Mouse (Mus musculus) E14TG2a.4 (cell line): ENCODE results near the gene Exoc3.

ENCODE experiments used
- H3K27me3 ChIP-seq: 2 replicates; pipeline ENCODE4 v1.6.1; 2014; ENCODE audit warnings: low read length, control low read depth; ENCODE audit not compliant: insufficient read depth
- H3K36me3 ChIP-seq: 2 replicates; pipeline ENCODE4 v1.6.1; 2014; ENCODE audit warnings: low read length, control low read depth; ENCODE audit not compliant: insufficient read depth
- H3K4me1 ChIP-seq: replicated peaks from 2 replicates; pipeline ENCODE4 v1.6.1; 2014; ENCODE audit warnings: low read depth, low read length, control low read depth
- H3K4me3 ChIP-seq: replicated peaks from 2 replicates; pipeline ENCODE4 v1.5.1; 2014; ENCODE audit warnings: mild to moderate bottlenecking, low read length
- H3K9me3 ChIP-seq: 2 replicates; pipeline ENCODE4 v1.6.1; 2014; ENCODE audit warnings: low read length, control low read depth
- CTCF ChIP-seq: conservative IDR thresholded peaks from 2 replicates; pipeline ENCODE4 v1.5.1; 2014; ENCODE audit warnings: low read length
- NANOG ChIP-seq: IDR thresholded peaks from 2 replicates; pipeline ENCODE4 v1.6.1; 2014; ENCODE audit warnings: borderline replicate concordance, low read length, mixed read lengths
- POU5F1 ChIP-seq: IDR thresholded peaks from 2 replicates; pipeline ENCODE4 v1.6.1; 2014; ENCODE audit warnings: low read length, borderline replicate concordance

Gene Exoc3

DNA sequence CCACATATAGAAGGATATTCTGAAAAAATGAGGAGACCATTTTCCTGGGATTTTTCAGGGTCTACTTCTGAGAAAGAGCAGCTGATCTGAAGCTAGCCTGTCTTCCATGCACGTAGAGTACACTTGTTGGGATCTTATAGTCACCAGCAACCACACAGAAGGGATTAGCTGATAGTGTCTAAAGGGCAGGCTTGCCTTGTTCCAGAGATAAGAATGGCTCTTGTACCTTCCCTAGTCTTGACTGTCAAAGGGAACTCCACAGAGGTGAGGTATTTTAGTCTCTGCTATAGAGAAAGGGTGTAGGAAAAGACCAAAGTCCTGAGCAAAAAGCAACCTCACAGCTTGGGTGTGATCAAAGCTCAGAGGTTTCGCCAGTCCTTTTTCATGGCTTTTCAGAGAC lies 61.2 kb downstream of the Exoc3 start:
- Histone ChIP-seq H3K4me3 (no peak overlapping the region), H3K27me3 (no peaks in the 10 kb centered on the region), H3K4me1 (no peaks in the 10 kb centered on the region), H3K9me3 (no peaks in the 10 kb centered on the region), H3K36me3 (no peaks in the 10 kb centered on the region)
- TF ChIP-seq POU5F1 (no peak), NANOG (no peak), CTCF (no peak)

GRCm38 (mm10) chr13:74145983-74146622 lies 62.4 kb downstream of the Exoc3 start:
- Histone ChIP-seq H3K4me1 (no peaks in the 10 kb centered on the region), H3K4me3 (no peak overlapping the region), H3K9me3 (no peaks in the 10 kb centered on the region), H3K36me3 (no peaks in the 10 kb centered on the region), H3K27me3 (no peaks in the 10 kb centered on the region)
- TF ChIP-seq CTCF (no peak), NANOG (no peak), POU5F1 (no peak)

DNA sequence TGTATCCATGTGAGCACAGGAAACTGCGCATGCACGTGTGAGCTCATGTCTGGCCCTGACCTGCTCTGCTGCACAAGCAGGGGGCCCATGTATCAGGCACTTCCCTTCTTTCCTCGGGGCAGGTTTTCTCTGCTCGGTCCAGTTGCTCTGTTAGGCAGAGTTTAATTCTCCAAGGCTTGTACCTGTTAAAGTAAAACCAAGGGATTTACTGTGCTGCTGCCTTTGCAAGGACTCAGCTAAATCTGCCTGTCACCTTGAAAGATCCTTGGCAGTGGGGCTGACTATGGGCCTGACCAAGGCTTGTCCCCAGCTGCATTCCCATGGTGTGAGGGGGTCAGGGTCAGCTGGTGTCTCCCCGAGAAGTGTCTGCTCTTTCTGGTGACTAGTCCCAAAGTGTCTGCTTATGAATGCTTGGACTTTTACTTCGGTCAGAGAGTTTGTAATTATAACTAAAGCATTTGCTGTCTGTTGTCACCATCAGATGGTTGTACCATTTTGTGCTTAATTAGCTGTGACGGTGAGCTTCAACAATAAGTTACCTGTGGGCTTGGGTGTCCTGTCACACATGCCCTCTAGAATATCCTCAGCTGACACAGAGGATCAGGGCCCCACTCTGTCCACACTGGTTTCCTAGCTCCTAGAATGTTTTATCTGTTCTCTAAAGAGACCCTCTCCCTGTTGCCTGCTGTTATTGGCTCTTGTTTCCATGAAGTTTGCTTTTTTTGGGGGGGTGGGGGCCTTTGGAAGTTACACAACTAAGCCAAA lies 64.2 kb downstream of the Exoc3 start:
- TF ChIP-seq POU5F1 (no peak), NANOG (no peak), CTCF (no peak)

GRCm38 (mm10) chr13:74143282-74143681 lies 65.2 kb downstream of the Exoc3 start:
- TF ChIP-seq CTCF (no peak), POU5F1 (no peak), NANOG (no peak)
- H3K27me3 ChIP-seq, result no peaks in the 10 kb centered on the region
- no peak overlapping the region for H3K4me3 ChIP-seq
- no peaks in the 10 kb centered on the region for H3K4me1 ChIP-seq
- no peaks in the 10 kb centered on the region for H3K36me3 ChIP-seq
- no peaks in the 10 kb centered on the region for H3K9me3 ChIP-seq

More for the DNA sequence above, 64.2 kb downstream of the Exoc3 start:
- Histone ChIP-seq H3K4me1 (no peaks in the 10 kb centered on the region), H3K4me3 (no peak overlapping the region), H3K27me3 (no peaks in the 10 kb centered on the region), H3K36me3 (no peaks in the 10 kb centered on the region), H3K9me3 (no peaks in the 10 kb centered on the region)

DNA sequence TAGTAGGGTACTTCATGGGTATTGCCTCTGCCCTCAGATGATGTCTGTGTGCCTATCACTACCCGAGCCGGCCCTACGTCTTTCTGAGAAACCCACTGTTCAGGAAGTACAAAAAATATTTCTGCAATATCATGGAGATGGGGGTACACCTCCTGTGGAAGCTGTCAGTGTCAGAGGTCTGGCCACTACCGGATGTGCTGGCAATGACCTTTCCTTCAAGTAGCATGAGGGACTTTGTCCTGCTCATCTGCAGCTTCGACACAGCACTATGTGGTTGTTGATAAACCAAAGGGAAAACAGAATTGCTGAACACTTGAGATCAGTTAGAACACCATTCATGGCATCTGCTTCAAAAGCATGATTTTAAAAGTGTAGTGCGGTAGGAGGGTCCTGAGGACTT lies 67.7 kb downstream of the Exoc3 start:
- no peaks in the 10 kb centered on the region for H3K27me3 ChIP-seq
- H3K36me3 ChIP-seq, result no peaks in the 10 kb centered on the region
- H3K4me3 ChIP-seq, result no peak overlapping the region
- TF ChIP-seq NANOG (no peak), POU5F1 (no peak)
- no peaks in the 10 kb centered on the region for H3K4me1 ChIP-seq
- H3K9me3 ChIP-seq, result no peaks in the 10 kb centered on the region

GRCm38 (mm10) chr13:74138906-74139647 lies 69.5 kb downstream of the Exoc3 start:
- Histone ChIP-seq H3K4me1 (no peaks in the 10 kb centered on the region), H3K4me3 (no peak overlapping the region), H3K27me3 (no peaks in the 10 kb centered on the region), H3K9me3 (no peaks in the 10 kb centered on the region), H3K36me3 (no peaks in the 10 kb centered on the region)
- TF ChIP-seq CTCF (no peak), POU5F1 (no peak), NANOG (no peak)

GRCm38 (mm10) chr13:74129909-74130308 lies 78.6 kb downstream of the Exoc3 start:
- no peaks in the 10 kb centered on the region for H3K4me1 ChIP-seq
- no peak for TF ChIP-seq NANOG
- no peak for TF ChIP-seq POU5F1
- H3K36me3 ChIP-seq, result no peaks in the 10 kb centered on the region

GRCm38 (mm10) chr13:74127571-74127970 lies 81.0 kb downstream of the Exoc3 start:
- Histone ChIP-seq H3K9me3 (no peaks in the 10 kb centered on the region), H3K4me1 (no peaks in the 10 kb centered on the region), H3K27me3 (peaks cover 47% of the 10 kb centered on the region), H3K4me3 (no peak overlapping the region), H3K36me3 (no peaks in the 10 kb centered on the region)
- TF ChIP-seq POU5F1, result no peak
- no peak for TF ChIP-seq CTCF
- no peak for TF ChIP-seq NANOG

More at GRCm38 (mm10) chr13:74129909-74130308, 78.6 kb downstream of the Exoc3 start:
- H3K27me3 ChIP-seq, result peaks cover 24% of the 10 kb centered on the region
- H3K4me3 ChIP-seq, result no peak overlapping the region
- no peaks in the 10 kb centered on the region for H3K9me3 ChIP-seq

GRCm38 (mm10) chr13:74122632-74123031 lies 85.9 kb downstream of the Exoc3 start:
- no peak for TF ChIP-seq NANOG
- Histone ChIP-seq H3K27me3 (peaks cover 86% of the 10 kb centered on the region), H3K36me3 (no peaks in the 10 kb centered on the region), H3K4me3 (no peak overlapping the region), H3K4me1 (peaks cover 9% of the 10 kb centered on the region), H3K9me3 (no peaks in the 10 kb centered on the region)
